ENCODE assay signal across 20 mouse cellular contexts in genomic region chr19:60030212-60030788, GRCm38 (mm10).
DNase-seq lines count a peak whose midpoint lies in the region; ATAC-seq and TF ChIP-seq lines count a peak whose summit lies in the region.
"Had no signal": no experiment of that assay in that cellular context is flagged by ENCODE, and none has a peak within 500 bp of the region (broad histone marks: within the 10 kb centered on the region; RNA-seq: fewer than 3 reads in every experiment).

No protein-coding gene starts in this region.

- H3K4me1 ChIP-seq in hindbrain, embryonic 15.5 days (replicated peaks) = 0 out of 2 replicates have a peak, but pooled peaks cover 5% of the 10 kb centered on the region
- H3K4me1 ChIP-seq in hindbrain, embryonic 10.5 days (replicated peaks) = no peaks in the 10 kb centered on the region
- H3K4me1 ChIP-seq in hindbrain, embryonic 16.5 days (ENCODE audit: control insufficient read depth, insufficient read depth, low read depth, low read length) = no peaks in the 10 kb centered on the region
- peaks cover 6% of the 10 kb centered on the region; the same call in 1 of the 2 replicates for H3K4me1 ChIP-seq in neural tube, embryonic 15.5 days
- H3K4me1 ChIP-seq: limb, embryonic 13.5 days; lung, embryonic 15.5 days; midbrain, embryonic 12.5 days; stomach, embryonic 15.5 days had no signal

- H3K4me3 ChIP-seq in hindbrain, embryonic 15.5 days = no peak overlapping the region
- H3K4me3 ChIP-seq in hindbrain, embryonic 10.5 days = no peak overlapping the region
- no peak overlapping the region for H3K4me3 ChIP-seq in hindbrain, embryonic 16.5 days (ENCODE audit: low read length)
- no peak overlapping the region for H3K4me3 ChIP-seq in neural tube, embryonic 15.5 days (replicated peaks)
- H3K4me3 ChIP-seq in layer of hippocampus, adult 2 months = no peak overlapping the region
- H3K4me3 ChIP-seq: embryonic facial prominence, embryonic 10.5 days; heart, embryonic 13.5 days; limb, embryonic 13.5 days; lung, embryonic 15.5 days; midbrain, embryonic 12.5 days; stomach, embryonic 15.5 days had no signal

- WGBS in hindbrain, embryonic 15.5 days = 67% methylated on average over 3 of the region's 3 CpGs
- WGBS in hindbrain, embryonic 10.5 days = 86% methylated on average over 3 of the region's 3 CpGs
- WGBS in hindbrain, embryonic 16.5 days = 62% methylated on average over 3 of the region's 3 CpGs
- 40% methylated on average over 3 of the region's 3 CpGs for WGBS in neural tube, embryonic 15.5 days

- DNase-seq in hindbrain, embryonic 10.5 days (ENCODE audit: low spot score) = no peak
- peak; percentile 20 to 40 for DNase-seq in kidney, postnatal 4 days
- no peak for DNase-seq in kidney, adult 8-10 months
- no peak for DNase-seq in layer of hippocampus, adult 2 months (ENCODE audit: low spot score in 2 of 2)
- DNase-seq: adrenal gland, adult 2 months; cerebellum, adult 9-10 months; layer of hippocampus, postnatal 36 days; lung, postnatal 4 days; right cerebral cortex, postnatal 14 days; spleen, adult 18-20 months had no signal

- H3K27me3 ChIP-seq in hindbrain, embryonic 15.5 days = no peaks in the 10 kb centered on the region
- no peaks in the 10 kb centered on the region for H3K27me3 ChIP-seq in hindbrain, embryonic 10.5 days (ENCODE audit: insufficient read depth, poor library complexity, severe bottlenecking)
- no peaks in the 10 kb centered on the region for H3K27me3 ChIP-seq in hindbrain, embryonic 16.5 days (replicated peaks; ENCODE audit: control insufficient read depth, insufficient read depth, low read length)
- no peaks in the 10 kb centered on the region for H3K27me3 ChIP-seq in neural tube, embryonic 15.5 days (replicated peaks)
- H3K27me3 ChIP-seq: heart, embryonic 13.5 days; limb, embryonic 13.5 days; lung, embryonic 15.5 days; midbrain, embryonic 12.5 days; stomach, embryonic 15.5 days had no signal

- no peaks in the 10 kb centered on the region for H3K9me3 ChIP-seq in hindbrain, embryonic 15.5 days
- no peaks in the 10 kb centered on the region for H3K9me3 ChIP-seq in hindbrain, embryonic 10.5 days
- no peaks in the 10 kb centered on the region for H3K9me3 ChIP-seq in hindbrain, embryonic 16.5 days (ENCODE audit: control insufficient read depth, low read length)
- no peaks in the 10 kb centered on the region for H3K9me3 ChIP-seq in neural tube, embryonic 15.5 days (replicated peaks)
- H3K9me3 ChIP-seq: embryonic facial prominence, embryonic 10.5 days; heart, embryonic 13.5 days; limb, embryonic 13.5 days; lung, embryonic 15.5 days; midbrain, embryonic 12.5 days; stomach, embryonic 15.5 days had no signal

- no peak for TF ChIP-seq CTCF in layer of hippocampus, adult 2 months (conservative IDR thresholded peaks at IDR 0.05)

- no peak overlapping the region for H3K9ac ChIP-seq in hindbrain, embryonic 15.5 days
- H3K9ac ChIP-seq in hindbrain, embryonic 16.5 days (ENCODE audit: low read depth, low read length) = no peak overlapping the region
- H3K9ac ChIP-seq in neural tube, embryonic 15.5 days (replicated peaks) = no peak overlapping the region
- H3K9ac ChIP-seq: heart, embryonic 13.5 days; limb, embryonic 13.5 days; liver, embryonic 14.5 days; lung, embryonic 15.5 days; midbrain, embryonic 12.5 days; stomach, embryonic 15.5 days had no signal

- ATAC-seq in hindbrain, embryonic 15.5 days (ENCODE audit: low FRiP score, low read depth) = peak; percentile 75; the same call in 1 of the 2 replicates
- peak; percentile 60; the same call in 1 of the 2 replicates for ATAC-seq in hindbrain, embryonic 16.5 days
- ATAC-seq in neural tube, embryonic 15.5 days (ENCODE audit: low FRiP score) = peak; percentile 69; the same call in 1 of the 2 replicates

- H3K4me2 ChIP-seq in hindbrain, embryonic 15.5 days = no peak overlapping the region
- H3K4me2 ChIP-seq in hindbrain, embryonic 16.5 days (ENCODE audit: low read length) = no peak overlapping the region
- no peak overlapping the region for H3K4me2 ChIP-seq in neural tube, embryonic 15.5 days
- H3K4me2 ChIP-seq: heart, embryonic 13.5 days; limb, embryonic 13.5 days; lung, embryonic 15.5 days; midbrain, embryonic 12.5 days; stomach, embryonic 15.5 days had no signal

- peak overlapping the region; percentile 55 for H3K27ac ChIP-seq in hindbrain, embryonic 15.5 days (replicated peaks)
- no peak overlapping the region for H3K27ac ChIP-seq in hindbrain, embryonic 10.5 days
- H3K27ac ChIP-seq in hindbrain, embryonic 16.5 days (ENCODE audit: low read depth, low read length) = no peak overlapping the region
- H3K27ac ChIP-seq in neural tube, embryonic 15.5 days (replicated peaks) = peak overlapping the region; percentile 41; the same call in 1 of the 2 replicates
- H3K27ac ChIP-seq in layer of hippocampus, adult 2 months = no peak overlapping the region
- H3K27ac ChIP-seq: embryonic facial prominence, embryonic 10.5 days; heart, embryonic 13.5 days; limb, embryonic 13.5 days; liver, embryonic 14.5 days; lung, embryonic 15.5 days; midbrain, embryonic 12.5 days; stomach, embryonic 15.5 days had no signal

- no peaks in the 10 kb centered on the region for H3K36me3 ChIP-seq in hindbrain, embryonic 15.5 days
- H3K36me3 ChIP-seq in hindbrain, embryonic 10.5 days = no peaks in the 10 kb centered on the region
- H3K36me3 ChIP-seq in hindbrain, embryonic 16.5 days (ENCODE audit: control insufficient read depth, insufficient read depth, low read length) = no peaks in the 10 kb centered on the region
- H3K36me3 ChIP-seq in neural tube, embryonic 15.5 days = no peaks in the 10 kb centered on the region
- H3K36me3 ChIP-seq: embryonic facial prominence, embryonic 10.5 days; heart, embryonic 13.5 days; limb, embryonic 13.5 days; lung, embryonic 15.5 days; midbrain, embryonic 12.5 days; stomach, embryonic 15.5 days had no signal

Comparison
In these comparisons a context has a peak if more than half of its experiments do, and no peak if none do; other contexts are left out.
1. H3K27ac ChIP-seq: peak in hindbrain, embryonic 15.5 days (single experiment) and neural tube, embryonic 15.5 days (single experiment); none in hindbrain, embryonic 10.5 days (single experiment), hindbrain, embryonic 16.5 days (single experiment) and layer of hippocampus, adult 2 months (single experiment).
2. DNase-seq: peak in kidney, postnatal 4 days (2 of 2); none in hindbrain, embryonic 10.5 days (single experiment), kidney, adult 8-10 months (0 of 2) and layer of hippocampus, adult 2 months (0 of 2).
3. Peak in every context shown above with its lines, with median percentiles within 50 percentile points of each other: ATAC-seq.